Mouse (Mus musculus) heart, embryonic 16.5 days (tissue): Measurements from ENCODE around the gene Trpt1. TPM values are rescaled to one million over a fixed set of nuclear protein-coding genes. Genes with fewer than 3 reads are reported as not detected.

Source experiments
- ATAC-seq: fragments of 200-750 bp; cut with Nextera tagmentation; replicated peaks from 2 replicates; pipeline ENCODE4 v1.8.0; 2017; ENCODE audit warnings: moderate number of reproducible peaks; ENCODE audit not compliant: insufficient read depth, low FRiP score; ENCODE audit errors: extremely low read depth
- H3K27ac ChIP-seq: fragments of 300-500 bp; sonication (generic); 2 replicates; pipeline ENCODE4 v1.5.1; 2014; ENCODE audit warnings: mild to moderate bottlenecking, low read length, control low read depth, moderate library complexity
- H3K27me3 ChIP-seq: fragments of 300-500 bp; sonication (generic); 2 replicates; pipeline ENCODE4 v1.6.1; 2014; ENCODE audit warnings: low read length, mixed read lengths; ENCODE audit not compliant: control insufficient read depth, insufficient read depth
- H3K36me3 ChIP-seq: fragments of 300-500 bp; sonication (generic); 2 replicates; pipeline ENCODE4 v1.6.1; 2014; ENCODE audit not compliant: control insufficient read depth, insufficient read depth
- H3K4me1 ChIP-seq: fragments of 300-500 bp; sonication (generic); 2 replicates; pipeline ENCODE4 v1.6.1; 2014; ENCODE audit warnings: low read length, mixed read lengths; ENCODE audit not compliant: control insufficient read depth, insufficient read depth
- H3K4me2 ChIP-seq: fragments of 300-500 bp; sonication (generic); 2 replicates; pipeline ENCODE4 v1.6.1; 2014; ENCODE audit warnings: low read depth, mild to moderate bottlenecking, control low read depth, low read length
- H3K4me3 ChIP-seq: fragments of 300-500 bp; sonication (generic); 2 replicates; pipeline ENCODE4 v1.5.1; 2014; ENCODE audit warnings: mild to moderate bottlenecking, control low read depth, low read length
- H3K9ac ChIP-seq: fragments of 300-500 bp; sonication (generic); 2 replicates; pipeline ENCODE4 v1.6.1; 2014; ENCODE audit warnings: low read length, control low read depth
- H3K9me3 ChIP-seq: fragments of 300-500 bp; sonication (generic); replicated peaks from 2 replicates; pipeline ENCODE4 v1.6.1; 2016; ENCODE audit warnings: low read length; ENCODE audit not compliant: control insufficient read depth
- WGBS: fragments of 180-500 bp; shearing (Covaris S2); extraction: QIAGEN DNeasy Blood & Tissue Kit; methylation state at CpG from one replicate; pipeline ENCODE4 v1.1.7; 2014; 5-methylcytosine and 5-hydroxymethylcytosine counted together
- polyA plus RNA-seq: library from polyadenylated mRNA; unstranded; fragments of >200 nt; fragmentation: Nextera tagmentation; extraction: Ambion mirVana; gene quantifications from 2 replicates; pipeline ENCODE4 v1.2.1, GENCODE M21; 2015

Trpt1 gene
- polyA plus RNA-seq, 1 experiment from 2014 or later: 17.0 TPM

DNA sequence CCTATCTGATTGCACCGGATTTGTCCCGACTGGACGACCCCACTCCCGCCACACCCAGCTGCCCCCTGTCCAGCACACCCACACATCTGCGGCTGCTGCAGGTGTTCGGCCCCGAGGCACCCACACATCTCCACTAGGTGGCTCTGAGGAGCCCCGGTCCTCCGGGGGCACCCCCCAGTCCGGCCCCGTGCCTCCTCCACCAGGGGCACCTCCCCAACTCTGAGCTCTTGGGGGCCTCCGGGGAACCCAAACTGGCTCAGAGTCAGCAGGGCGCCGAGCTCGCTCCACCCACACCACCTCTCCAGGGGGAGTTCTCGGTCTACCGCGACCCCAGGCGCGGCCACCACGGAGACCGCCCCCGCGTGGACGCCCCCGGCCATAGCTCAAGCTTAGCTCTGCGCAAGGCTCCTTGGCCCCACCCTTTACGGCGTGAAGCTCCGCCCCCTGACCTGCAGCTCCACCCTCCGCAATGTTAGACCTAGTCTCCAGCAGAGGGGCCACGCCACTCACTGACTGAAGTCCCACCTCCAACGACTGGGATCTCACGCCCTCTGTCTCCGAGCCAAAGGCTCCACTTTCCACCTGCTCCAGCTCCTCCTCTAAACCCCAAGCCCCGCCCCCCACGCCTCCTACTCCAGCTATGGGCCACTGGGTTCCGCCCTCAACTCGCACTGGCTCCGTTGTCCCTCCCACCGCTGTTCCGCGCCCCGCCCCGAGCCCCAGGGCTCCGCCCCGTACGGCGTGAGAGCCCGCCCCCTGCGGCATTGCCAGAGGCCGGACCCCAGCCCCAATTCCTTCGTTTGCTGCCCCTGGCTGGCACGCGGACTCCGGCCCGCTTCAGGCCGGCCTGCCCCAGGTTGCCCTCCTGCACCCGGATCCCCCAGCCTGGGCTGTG lies 16.2 kb upstream of the Trpt1 start:
- H3K36me3 ChIP-seq: peaks cover 38% of the 10 kb centered on the region
- WGBS: under 1% methylated on average over 57 of the region's 59 CpGs

GRCm38 (mm10) chr19:6980381-6981093 lies 15.4 kb upstream of the Trpt1 start, which contains the start of gene Fkbp2:
Fkbp2 (minus strand) TSS chr19:6980501.
- under 1% methylated on average over 38 of the region's 38 CpGs for WGBS
- no peaks in the 10 kb centered on the region for H3K27me3 ChIP-seq
- H3K9ac ChIP-seq: peak within 1 kb of the TSS; percentile 84
- peak; percentile 84 for ATAC-seq
- no peaks in the 10 kb centered on the region for H3K9me3 ChIP-seq
- peak within 1 kb of the TSS; percentile 61 for H3K4me3 ChIP-seq
- H3K27ac ChIP-seq: peak within 1 kb of the TSS; percentile 98
- H3K4me2 ChIP-seq: peak within 1 kb of the TSS; percentile 85
- peaks cover 34% of the 10 kb centered on the region for H3K4me1 ChIP-seq
- peaks cover 41% of the 10 kb centered on the region for H3K36me3 ChIP-seq

More for the DNA sequence above, 16.2 kb upstream of the Trpt1 start:
- peak; percentile 87 for ATAC-seq
- Histone ChIP-seq H3K4me1 (peaks cover 34% of the 10 kb centered on the region), H3K27me3 (no peaks in the 10 kb centered on the region), H3K9ac (peak overlapping the region; percentile 81), H3K4me3 (peak overlapping the region; percentile 61), H3K27ac (peak overlapping the region; percentile 98), H3K9me3 (no peaks in the 10 kb centered on the region), H3K4me2 (peak overlapping the region; percentile 75)

- WGBS: 80% methylated on average over 4 of the region's 4 CpGs
- ATAC-seq: no peak
- H3K4me1 ChIP-seq: peaks cover 39% of the 10 kb centered on the region
- no peak overlapping the region for H3K4me3 ChIP-seq
- H3K9ac ChIP-seq: no peak overlapping the region
- peaks cover 41% of the 10 kb centered on the region for H3K36me3 ChIP-seq
- peak overlapping the region; percentile 85 for H3K4me2 ChIP-seq
- H3K27me3 ChIP-seq: no peaks in the 10 kb centered on the region
- no peaks in the 10 kb centered on the region for H3K9me3 ChIP-seq
- peak overlapping the region; percentile 98 for H3K27ac ChIP-seq
Measured at GRCm38 (mm10) chr19:6981465-6981864, 14.5 kb upstream of the Trpt1 start.

- ATAC-seq: no peak
- H3K36me3 ChIP-seq: peaks cover 25% of the 10 kb centered on the region
- no peak overlapping the region for H3K4me3 ChIP-seq
- H3K4me1 ChIP-seq: peaks cover 31% of the 10 kb centered on the region
- H3K9ac ChIP-seq: no peak overlapping the region
- H3K27ac ChIP-seq: no peak overlapping the region
- H3K4me2 ChIP-seq: no peak overlapping the region
- 97% methylated on average over 5 of the region's 5 CpGs for WGBS
- H3K9me3 ChIP-seq: no peaks in the 10 kb centered on the region
- no peaks in the 10 kb centered on the region for H3K27me3 ChIP-seq
Measured at GRCm38 (mm10) chr19:6983621-6984020, 12.3 kb upstream of the Trpt1 start.

GRCm38 (mm10) chr19:6985300-6985699 lies 10.6 kb upstream of the Trpt1 start:
- H3K27me3 ChIP-seq: no peaks in the 10 kb centered on the region
- ATAC-seq: no peak
- no peak overlapping the region for H3K4me3 ChIP-seq
- peaks cover 24% of the 10 kb centered on the region for H3K4me1 ChIP-seq
- H3K9me3 ChIP-seq: no peaks in the 10 kb centered on the region
- WGBS: 80% methylated on average over 19 of the region's 19 CpGs
- H3K36me3 ChIP-seq: peaks cover 24% of the 10 kb centered on the region
- H3K27ac ChIP-seq: no peak overlapping the region
- no peak overlapping the region for H3K9ac ChIP-seq
- H3K4me2 ChIP-seq: no peak overlapping the region

DNA sequence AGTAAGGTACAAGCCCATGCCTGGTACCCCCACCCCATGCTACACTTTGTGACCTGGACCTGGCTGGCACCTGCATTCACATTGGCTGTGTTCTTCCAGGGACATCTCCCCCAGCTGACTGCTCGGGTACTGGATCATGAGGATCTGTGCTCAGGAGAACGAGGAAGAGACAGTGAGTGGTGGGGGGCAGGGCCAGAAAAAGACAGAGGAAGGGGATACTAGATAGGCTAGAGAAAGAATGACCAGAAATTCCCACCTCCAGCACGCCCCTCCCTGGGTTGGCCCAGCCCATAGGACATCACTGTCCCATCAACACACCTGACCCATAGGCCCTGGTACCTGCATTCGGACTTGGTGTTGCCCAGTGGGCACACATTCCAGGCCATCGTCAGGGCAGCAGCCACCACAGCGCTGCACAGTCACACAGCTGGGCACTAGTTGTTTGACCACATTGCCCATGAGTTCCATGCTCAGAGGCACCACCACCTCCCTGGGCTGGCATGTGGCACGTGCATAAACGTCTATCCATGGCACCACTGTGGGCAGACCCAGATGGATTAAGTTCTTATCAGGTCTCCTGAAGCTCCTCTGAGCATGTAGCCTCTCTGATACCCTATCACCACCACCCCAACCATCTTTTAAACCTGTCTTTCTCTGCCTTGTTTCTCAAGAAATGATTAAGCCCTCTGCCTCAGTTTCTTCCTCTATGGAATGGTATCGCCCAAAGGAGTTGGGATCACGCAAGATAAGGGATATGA lies 9.8 kb upstream of the Trpt1 start:
- no peaks in the 10 kb centered on the region for H3K9me3 ChIP-seq
- H3K36me3 ChIP-seq: peaks cover 24% of the 10 kb centered on the region
- no peaks in the 10 kb centered on the region for H3K27me3 ChIP-seq
- H3K4me3 ChIP-seq: peak overlapping the region; percentile 86
- no peak for ATAC-seq
- H3K27ac ChIP-seq: peak overlapping the region; percentile 99
- H3K4me1 ChIP-seq: peaks cover 21% of the 10 kb centered on the region
- peak overlapping the region; percentile 88 for H3K4me2 ChIP-seq
- 52% methylated on average over 10 of the region's 10 CpGs for WGBS
- peak overlapping the region; percentile 97 for H3K9ac ChIP-seq

GRCm38 (mm10) chr19:6987061-6987903 lies 8.6 kb upstream of the Trpt1 start, which contains the start of gene Vegfb:
Vegfb (minus strand) TSS chr19:6987651.
- Histone ChIP-seq H3K9me3 (no peaks in the 10 kb centered on the region), H3K27me3 (no peaks in the 10 kb centered on the region), H3K4me3 (peak within 1 kb of the TSS; percentile 86), H3K4me1 (peaks cover 22% of the 10 kb centered on the region), H3K27ac (peak within 1 kb of the TSS; percentile 99), H3K36me3 (peaks cover 21% of the 10 kb centered on the region), H3K4me2 (peak within 1 kb of the TSS; percentile 88), H3K9ac (peak within 1 kb of the TSS; percentile 97)
- under 1% methylated on average over 76 of the region's 85 CpGs for WGBS
- ATAC-seq: peak; percentile 69

GRCm38 (mm10) chr19:6987904-6988285 lies 8.0 kb upstream of the Trpt1 start:
- ATAC-seq: no peak

More at GRCm38 (mm10) chr19:6987904-6988285, 8.0 kb upstream of the Trpt1 start:
- Histone ChIP-seq H3K9me3 (no peaks in the 10 kb centered on the region), H3K4me2 (peak overlapping the region; percentile 88), H3K9ac (peak overlapping the region; percentile 97), H3K4me1 (peaks cover 23% of the 10 kb centered on the region), H3K36me3 (peaks cover 14% of the 10 kb centered on the region), H3K27me3 (no peaks in the 10 kb centered on the region), H3K4me3 (peak overlapping the region; percentile 86), H3K27ac (peak overlapping the region; percentile 99)
- WGBS: 5% methylated on average over 8 of the region's 8 CpGs
